Mouse (Mus musculus) CH12.LX (cell line): ENCODE measurements around the gene Etfbkmt.

ENCODE experiments used
- CHD1 ChIP-seq: IDR thresholded peaks from 2 replicates; pipeline ENCODE4 v1.6.1; 2012; ENCODE audit warnings: low read depth, low read length, improper control_type of control experiment, inconsistent platforms
- CTCF ChIP-seq, 2 experiments: IDR thresholded peaks in 1 of 2; conservative IDR thresholded peaks in 1 of 2; 2 replicates each; pipeline ENCODE4 v1.5.1; 2011 to 2012; ENCODE audit warnings: low read depth in 2 of 2, low read length in 2 of 2, improper control_type of control experiment in 1 of 2, inconsistent platforms in 1 of 2, mild to moderate bottlenecking in 1 of 2, moderate library complexity in 1 of 2
- ELF1 ChIP-seq: IDR thresholded peaks from 2 replicates; pipeline ENCODE4 v1.6.1; 2014; ENCODE audit warnings: low read depth, mild to moderate bottlenecking, inconsistent platforms, low read length, improper control_type of control experiment
- EP300 ChIP-seq: IDR thresholded peaks from 2 replicates; pipeline ENCODE4 v1.6.1; 2011; ENCODE audit warnings: low read length, improper control_type of control experiment
- IRF4 ChIP-seq: IDR thresholded peaks from 2 replicates; pipeline ENCODE4 v1.6.1; 2014; ENCODE audit warnings: low read depth, mild to moderate bottlenecking, inconsistent platforms, low read length, improper control_type of control experiment
- JUND ChIP-seq: conservative IDR thresholded peaks from 2 replicates; pipeline ENCODE4 v1.6.1; 2011; ENCODE audit warnings: low read depth, low read length, improper control_type of control experiment
- MAFK ChIP-seq: IDR thresholded peaks from 2 replicates; pipeline ENCODE4 v1.6.1; 2011; ENCODE audit warnings: low read length, improper control_type of control experiment; ENCODE audit not compliant: insufficient replicate concordance
- MAX ChIP-seq: IDR thresholded peaks from 2 replicates; pipeline ENCODE4 v1.6.1; 2011; ENCODE audit warnings: low read length, improper control_type of control experiment
- NRF1 ChIP-seq: IDR thresholded peaks from 2 replicates; pipeline ENCODE4 v1.6.1; 2014; ENCODE audit warnings: low read depth, mild to moderate bottlenecking, inconsistent platforms, low read length, improper control_type of control experiment, moderate library complexity
- POLR2A ChIP-seq: IDR thresholded peaks from 2 replicates; pipeline ENCODE4 v1.6.1; 2011; ENCODE audit warnings: low read depth, mild to moderate bottlenecking, improper control_type of control experiment, low read length
- SIN3A ChIP-seq: IDR thresholded peaks from 2 replicates; pipeline ENCODE4 v1.6.1; 2012; ENCODE audit warnings: low read length, improper control_type of control experiment, inconsistent platforms
- USF1 ChIP-seq: IDR thresholded peaks from 2 replicates; pipeline ENCODE4 v1.6.1; 2014; ENCODE audit warnings: low read depth, mild to moderate bottlenecking, inconsistent platforms, low read length, improper control_type of control experiment
- ZC3H11A ChIP-seq: IDR thresholded peaks from 2 replicates; pipeline ENCODE4 v1.6.1; 2012; ENCODE audit warnings: low read depth, mild to moderate bottlenecking, inconsistent platforms, low read length, improper control_type of control experiment
- ZNF384 ChIP-seq: IDR thresholded peaks from 2 replicates; pipeline ENCODE4 v1.6.1; 2012; ENCODE audit warnings: low read depth, low read length, improper control_type of control experiment, inconsistent platforms

GRCm38 (mm10) chr6:149098993-149099392 is 40.7 kb upstream of the Etfbkmt start:
- TF ChIP-seq CTCF (conservative IDR thresholded peaks at IDR 0.05 in 1 of 2, IDR thresholded peaks at IDR 0.05 in 1 of 2; ENCODE audit: low read depth in 2 of 2, low read length in 2 of 2) (no peak), ZNF384 (no peak), EP300 (no peak), MAX (no peak), ZC3H11A (no peak), USF1 (no peak), ELF1 (no peak), CHD1 (no peak), NRF1 (no peak), SIN3A (no peak), POLR2A (no peak), IRF4 (no peak), JUND (no peak), MAFK (no peak)
